Mouse (Mus musculus) adrenal gland, postnatal 36 days (tissue): Measurements from ENCODE around the gene Lgr6. TPM values are rescaled to one million over a fixed set of nuclear protein-coding genes. Genes with fewer than 3 reads are reported as not detected.
A peak's percentile ranks its signal among the peaks of the same experiment; 100 is the strongest.

ENCODE experiments used
- DNase-seq, 2 experiments: peaks; one replicate each; pipeline ENCODE4 v3.0.0; 2021; ENCODE audit warnings: mixed read lengths in 1 of 2
- total RNA-seq, 2 experiments: library from RNA; stranded (reverse); gene quantifications; 2 replicates each; pipeline ENCODE4 v1.2.3; 2021

Lgr6 gene
- total RNA-seq, 2 experiments from 2014 or later = 1.2 to 2.2 TPM

DNA sequence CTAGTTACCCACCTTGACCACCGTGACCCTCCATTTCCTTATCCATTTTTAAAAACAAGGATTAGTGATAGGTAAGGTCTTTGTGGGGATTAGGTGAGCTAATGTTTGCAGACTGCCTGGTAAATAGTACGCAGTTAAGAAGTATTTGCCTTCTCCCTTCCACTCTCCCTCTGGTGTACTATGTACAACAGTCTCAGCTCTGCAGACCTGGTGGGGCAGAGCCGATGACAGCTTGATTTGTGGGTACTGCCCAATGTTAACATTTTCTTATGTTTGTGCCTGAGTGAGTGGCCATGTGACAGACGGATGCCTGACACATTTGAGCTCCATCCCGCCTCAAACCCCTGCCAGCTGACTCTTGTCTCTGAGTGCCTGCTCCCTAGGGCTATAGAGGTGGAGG, 28.6 kb downstream of the Lgr6 start:
- no peak for DNase-seq

DNA sequence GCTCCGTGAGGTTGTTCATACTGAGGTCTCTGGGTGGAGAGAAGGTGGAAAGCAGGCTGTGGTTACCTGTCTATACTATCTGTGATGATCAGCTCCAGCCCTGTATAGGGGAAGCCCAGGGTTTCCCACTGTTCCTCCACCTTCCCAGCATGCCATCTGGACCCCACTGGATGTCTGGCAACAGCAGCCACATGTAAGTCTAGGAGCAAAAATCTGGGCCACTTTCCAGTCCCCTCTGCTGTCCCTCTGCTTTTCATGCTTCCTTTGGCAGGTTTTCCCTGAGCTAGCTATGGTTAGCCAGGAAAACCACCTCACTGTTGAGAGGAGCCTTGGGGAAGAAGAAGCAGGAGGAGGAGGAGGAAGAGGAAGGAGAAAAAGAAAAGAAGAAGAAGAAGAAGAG, 29.8 kb downstream of the Lgr6 start:
- no peak for DNase-seq

DNA sequence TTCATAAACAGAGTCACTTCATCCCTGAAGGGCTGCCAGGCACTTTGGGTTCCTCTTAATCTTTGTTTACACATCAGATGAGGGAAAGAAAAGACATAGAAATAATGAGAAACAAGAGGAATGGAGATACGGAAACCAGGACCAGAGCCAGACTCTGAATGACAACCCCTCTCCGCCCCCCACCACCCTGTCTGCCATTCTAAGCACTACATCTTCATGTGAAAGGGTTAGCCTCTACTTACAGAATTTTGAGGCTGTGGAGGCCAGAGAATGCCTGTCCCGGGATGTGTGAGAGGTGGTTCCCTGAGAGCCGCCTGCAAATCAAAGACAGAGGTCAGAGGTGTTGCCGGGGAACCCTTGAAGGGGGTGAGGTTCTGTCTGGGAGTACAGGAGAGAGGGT, 32.4 kb downstream of the Lgr6 start:
- DNase-seq = no peak

DNA sequence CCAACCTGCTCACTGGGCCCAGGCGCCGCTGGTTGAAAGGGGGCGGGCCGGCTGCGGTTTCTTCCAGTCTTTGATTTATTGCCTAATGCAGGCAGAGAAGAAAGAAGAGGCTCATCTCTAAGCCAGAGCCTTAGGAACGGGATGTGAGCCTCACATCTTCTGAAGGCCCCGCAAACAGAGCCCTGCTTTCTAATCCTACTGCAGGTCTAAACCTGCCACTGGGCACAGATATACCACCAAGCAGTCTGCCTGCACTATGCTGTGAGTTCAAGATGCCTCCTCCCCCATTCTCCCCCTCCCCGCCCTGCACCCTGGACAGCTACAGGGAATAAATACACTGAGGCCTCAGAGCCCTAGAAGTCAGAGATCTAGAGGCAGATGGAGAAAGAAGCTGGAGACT, 35.2 kb downstream of the Lgr6 start:
- peak; percentile 10 to 17 for DNase-seq

DNA sequence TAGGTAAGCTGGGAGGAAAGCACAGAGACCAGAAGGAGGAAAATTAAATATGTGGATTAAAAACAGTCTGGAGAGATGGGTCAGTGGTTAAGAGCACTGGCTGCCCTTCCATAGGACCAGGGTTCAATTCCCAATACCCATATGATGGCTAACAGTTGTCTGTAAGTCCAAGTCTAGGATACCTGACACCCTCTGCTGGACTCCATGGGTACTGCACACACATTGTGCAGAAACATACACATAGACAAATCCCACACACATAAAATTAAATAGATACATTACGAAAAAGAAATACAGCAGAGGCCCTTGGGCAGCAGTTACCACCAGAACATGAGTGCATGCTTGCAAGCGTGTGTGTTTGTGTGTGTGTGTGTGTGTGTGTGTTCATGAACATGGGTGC, 40.6 kb downstream of the Lgr6 start:
- DNase-seq = no peak

DNA sequence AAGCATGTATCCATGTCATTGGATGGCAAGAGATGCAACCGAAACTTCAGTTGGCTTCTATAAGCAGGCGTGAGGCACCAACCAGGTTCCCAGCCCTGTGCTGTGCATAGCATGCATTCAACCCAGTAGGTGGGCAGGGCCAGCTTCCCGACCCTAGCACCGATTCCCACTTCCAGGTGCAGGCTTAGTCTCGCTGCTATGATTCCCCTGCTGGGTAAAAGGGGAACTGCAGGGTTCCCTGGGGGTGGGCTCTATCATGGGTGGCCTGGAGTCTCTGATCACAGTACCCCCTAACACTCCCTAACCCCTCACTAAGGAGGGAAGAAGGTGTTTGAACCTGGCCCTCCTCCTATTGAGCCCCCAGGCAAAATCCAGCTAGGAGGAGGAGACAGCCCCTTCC, 42.1 kb downstream of the Lgr6 start:
- no peak for DNase-seq

DNA sequence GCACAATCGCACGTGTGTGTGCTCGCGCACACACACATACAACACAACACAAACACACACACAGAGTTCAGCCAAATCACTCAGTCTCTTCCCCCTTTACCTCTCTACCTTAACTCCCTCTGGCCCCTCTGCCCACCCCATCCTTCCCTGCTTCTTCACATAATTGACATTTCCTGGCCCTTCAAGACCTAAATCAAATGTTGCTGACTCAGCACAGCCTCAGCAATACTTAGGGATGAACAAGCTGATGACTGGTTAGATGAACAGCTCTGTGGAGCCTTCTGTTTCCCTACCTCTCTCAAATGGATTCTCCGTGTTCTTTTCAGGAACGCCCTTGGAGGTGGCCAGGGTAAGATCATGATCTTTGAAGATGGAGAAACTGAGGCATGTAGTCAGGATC, 43.8 kb downstream of the Lgr6 start:
- no peak for DNase-seq

DNA sequence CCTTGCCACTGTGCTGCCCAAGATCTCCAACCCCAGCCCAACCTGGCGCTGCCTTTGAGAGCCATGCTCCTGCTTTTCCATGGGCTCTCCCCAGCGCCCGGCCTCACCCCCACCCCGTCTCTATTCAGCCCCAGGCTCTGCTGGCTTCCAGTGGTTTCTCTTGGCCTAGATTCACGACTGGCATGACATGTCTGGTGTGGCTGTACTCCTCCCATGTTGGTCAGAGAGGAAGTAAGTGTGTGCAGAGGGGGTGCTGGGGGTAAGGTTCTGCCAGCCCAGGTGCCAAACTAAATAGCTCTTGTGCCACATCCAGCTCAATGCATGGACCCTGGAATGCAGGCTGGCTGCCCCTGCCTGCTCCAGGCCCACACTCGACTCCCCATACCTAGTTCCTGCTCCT, 44.9 kb downstream of the Lgr6 start:
- no peak for DNase-seq

DNA sequence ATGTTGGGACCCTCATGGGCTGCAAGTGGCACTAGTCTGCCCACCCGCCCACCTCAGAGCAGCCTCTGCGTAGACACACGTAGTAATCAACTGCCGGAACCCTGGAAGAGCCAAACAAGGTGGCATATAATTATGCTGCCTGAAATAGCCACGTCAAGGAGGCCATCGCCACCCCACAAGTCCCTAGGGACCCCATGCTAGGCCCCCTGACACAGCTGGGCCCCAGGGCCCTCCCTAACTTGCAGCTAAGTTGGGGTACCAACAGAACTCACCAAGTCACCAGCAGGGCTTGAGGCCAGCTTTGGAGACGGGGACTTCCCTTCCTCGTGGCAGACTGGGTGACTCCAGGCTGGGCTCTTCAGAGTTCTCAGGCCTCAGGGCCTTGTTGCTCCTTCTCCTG, 48.2 kb downstream of the Lgr6 start:
- no peak for DNase-seq

DNA sequence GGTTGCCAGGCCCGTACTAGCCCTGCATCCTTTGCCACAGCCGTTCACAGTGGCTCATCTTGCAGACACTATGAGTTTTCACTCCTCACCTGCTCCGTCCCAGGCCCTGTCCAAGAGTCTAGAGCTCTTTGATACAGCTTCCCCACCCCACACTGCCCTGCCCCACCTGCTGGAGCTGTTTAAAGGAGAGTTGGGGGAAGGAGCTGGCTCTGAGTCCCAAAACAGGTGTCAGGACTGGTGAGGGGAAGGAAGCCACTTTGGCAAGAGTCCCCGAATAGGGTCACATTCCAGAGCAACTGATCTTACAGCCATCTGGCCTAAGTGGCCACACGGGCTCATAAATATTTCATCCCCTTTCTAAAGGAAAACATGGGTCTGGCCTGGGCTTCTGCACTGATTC, 51.0 kb downstream of the Lgr6 start:
- no peak for DNase-seq

DNA sequence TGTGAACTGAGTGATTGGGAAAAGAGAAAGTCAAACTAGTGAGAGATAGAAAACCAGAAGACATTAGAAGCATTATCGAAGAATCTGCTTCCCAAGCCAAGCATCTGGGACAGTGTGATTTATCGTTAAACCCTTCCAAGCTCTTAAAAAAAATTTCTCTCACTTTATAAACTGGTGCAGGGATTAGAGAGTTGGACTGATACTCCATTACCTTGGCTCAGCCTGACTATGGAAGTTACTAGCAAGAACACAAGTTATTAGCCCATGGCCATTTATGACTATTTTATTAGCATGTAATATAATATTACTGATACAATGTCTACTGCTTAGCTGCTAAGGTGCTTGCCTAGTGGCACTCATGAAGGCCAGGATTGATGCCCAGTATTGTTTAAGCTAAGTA, 60.6 kb downstream of the Lgr6 start:
- no peak for DNase-seq

DNA sequence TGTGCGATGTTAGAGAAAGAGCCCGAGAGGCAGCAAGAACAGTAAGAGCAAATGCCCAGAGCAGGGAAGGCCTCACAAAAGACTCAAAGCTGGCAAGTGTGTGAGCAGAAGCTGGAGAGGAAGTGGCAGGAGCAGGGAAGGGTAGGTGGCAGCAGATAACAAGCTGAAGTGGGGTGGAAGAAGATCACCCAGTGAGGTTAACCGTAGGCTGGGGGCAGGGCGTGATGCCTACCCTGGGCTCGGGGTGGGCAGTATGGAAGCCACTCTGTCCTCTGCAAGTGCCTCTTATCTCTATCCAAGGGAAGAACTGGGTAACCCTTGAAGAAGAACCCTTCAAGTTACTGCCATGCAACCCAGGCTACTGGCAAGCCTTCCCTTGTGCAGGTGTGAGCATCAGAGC, 68.8 kb downstream of the Lgr6 start:
- DNase-seq = no peak

DNA sequence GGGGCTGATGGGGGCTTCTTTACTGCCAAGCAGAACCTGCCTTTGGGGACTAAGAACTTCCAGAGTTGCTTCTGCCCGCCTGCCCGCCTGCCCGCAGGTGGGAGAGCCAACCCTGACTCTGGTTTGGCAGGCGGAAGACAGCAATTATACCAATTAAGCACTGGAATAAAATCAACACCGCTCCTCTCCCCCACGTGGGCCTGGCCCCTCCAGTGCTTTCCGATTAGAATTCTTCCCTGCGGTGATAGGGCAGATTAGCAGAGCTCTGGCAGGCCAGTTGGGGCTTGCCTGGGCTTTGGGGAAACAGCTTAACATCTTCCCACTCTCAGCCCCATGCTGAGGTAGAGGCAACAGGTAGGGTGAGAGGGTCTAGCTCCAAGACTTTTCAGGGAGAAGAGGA, 72.4 kb downstream of the Lgr6 start:
- DNase-seq = no peak

DNA sequence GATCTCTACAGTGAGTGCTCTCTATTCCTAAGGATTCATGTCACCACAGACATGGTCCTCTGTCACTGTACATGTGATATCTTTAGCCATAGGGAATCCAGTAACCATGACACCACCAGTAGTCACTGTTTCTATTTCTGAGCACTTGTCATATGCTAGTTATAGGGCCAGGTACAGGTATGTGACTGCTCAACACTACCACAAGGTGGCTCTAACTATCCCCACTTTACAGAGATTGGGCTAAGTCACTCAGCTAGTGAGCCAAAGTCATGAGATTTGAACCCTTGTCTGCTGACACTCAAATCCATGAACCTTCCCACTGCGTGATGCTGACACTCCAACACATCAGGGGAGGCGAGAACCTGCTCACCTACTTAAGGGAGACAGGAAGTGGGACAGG, 75.0 kb downstream of the Lgr6 start:
- DNase-seq = no peak

DNA sequence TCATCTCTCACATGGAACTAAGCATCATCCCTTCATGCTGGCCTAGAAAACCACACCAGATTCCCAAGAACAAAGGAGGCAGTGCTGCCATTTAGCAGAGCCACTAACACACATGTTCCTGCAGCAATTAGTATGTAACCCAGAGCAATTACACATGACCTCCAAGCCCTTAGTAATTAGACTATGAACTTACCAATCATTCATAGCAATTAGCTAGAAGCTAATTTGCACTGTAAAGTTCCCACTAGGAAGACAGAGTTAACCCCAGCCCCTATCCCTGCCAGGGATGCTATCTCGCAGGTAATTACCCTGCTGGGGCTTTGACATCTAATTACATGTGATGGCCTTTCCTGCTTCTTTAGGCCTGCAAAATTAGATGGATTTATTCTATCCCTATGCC, 78.8 kb downstream of the Lgr6 start:
- no peak for DNase-seq

DNA sequence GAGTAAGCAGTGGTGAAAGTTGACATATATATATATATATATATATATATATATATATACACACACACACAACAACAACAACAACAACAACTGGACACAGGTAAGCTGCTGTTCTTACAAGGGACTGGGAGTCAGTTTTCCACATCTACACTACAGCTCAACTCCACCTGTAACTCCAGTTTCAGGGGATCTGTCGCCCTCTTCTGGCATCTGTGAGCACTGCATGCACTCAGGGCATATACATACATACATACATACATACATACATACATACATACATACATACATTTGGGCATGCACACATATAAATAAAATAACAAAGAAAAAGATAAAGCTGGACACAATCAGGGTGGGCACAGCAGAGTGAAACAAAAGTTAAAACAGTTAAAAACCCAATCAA, 81.5 kb downstream of the Lgr6 start:
- DNase-seq = no peak

DNA sequence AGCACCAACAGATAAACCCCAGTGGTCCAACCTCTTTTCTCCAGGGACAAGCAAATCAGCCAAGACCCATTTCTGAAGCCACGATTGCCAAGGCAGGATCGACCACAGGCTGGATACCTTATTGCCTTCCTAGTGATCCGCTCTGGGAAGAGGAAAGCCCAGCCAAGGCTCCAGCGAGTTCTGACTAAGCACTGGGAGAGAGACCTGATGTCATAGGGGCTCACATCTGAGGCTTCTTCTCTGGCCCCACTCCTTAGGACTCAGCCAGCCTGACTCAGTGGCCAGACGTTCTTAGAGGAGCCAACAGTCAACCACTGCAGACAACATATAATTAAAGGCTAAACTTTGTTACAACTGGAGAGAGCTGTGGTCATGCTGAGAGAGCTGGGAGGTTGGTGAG, 83.1 kb downstream of the Lgr6 start:
- DNase-seq = no peak

DNA sequence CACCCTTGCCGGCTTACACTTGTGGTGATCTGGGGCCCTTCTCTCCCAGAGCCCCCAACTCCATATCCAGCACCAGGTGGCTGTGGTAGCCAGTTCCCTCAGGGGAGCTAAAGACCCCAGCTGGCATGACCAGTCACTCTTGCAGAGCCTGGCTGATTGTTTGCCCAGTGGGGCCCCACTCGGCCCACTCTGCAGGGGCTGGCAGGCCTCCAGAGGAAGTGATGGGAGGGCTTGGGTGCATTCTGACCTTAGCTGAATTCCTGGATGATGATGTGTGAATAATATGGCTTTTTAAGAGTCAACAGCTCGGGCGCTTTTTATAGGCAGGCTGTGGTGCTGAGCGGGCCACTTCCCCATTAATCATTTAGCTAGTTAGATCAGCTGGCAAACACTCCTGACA, 84.1 kb downstream of the Lgr6 start:
- DNase-seq = no peak

DNA sequence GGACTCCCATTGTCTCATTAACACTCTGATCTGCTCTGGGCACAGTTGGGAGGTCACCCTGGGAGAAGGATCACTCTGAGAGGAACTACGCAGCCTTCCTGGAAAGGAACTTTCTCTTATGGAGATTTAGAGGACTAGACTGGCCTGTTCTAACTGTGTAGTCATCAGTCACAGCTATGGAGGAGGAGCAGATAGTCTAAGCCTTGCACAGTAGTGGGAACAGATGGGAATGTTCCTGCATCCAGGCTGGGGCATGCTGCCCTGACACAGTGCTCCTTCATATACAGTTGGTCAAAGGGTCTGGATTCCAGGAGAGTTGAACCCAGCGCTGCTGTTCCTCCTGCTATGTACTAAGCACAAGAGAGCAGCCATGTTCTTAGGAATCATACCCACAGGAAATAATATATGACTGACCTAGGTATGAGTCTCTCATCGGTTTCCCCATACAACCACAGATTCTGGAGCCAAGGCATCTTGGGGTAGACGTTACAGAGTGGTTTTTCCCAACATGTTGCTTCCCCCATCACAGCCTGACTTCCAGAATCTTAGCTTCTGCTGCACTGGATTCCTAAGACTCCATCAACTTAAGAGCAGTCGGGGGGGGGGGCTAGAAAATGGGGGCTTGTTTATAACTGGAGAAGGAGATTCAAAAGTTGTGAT, 84.7 kb downstream of the Lgr6 start:
- no peak for DNase-seq

DNA sequence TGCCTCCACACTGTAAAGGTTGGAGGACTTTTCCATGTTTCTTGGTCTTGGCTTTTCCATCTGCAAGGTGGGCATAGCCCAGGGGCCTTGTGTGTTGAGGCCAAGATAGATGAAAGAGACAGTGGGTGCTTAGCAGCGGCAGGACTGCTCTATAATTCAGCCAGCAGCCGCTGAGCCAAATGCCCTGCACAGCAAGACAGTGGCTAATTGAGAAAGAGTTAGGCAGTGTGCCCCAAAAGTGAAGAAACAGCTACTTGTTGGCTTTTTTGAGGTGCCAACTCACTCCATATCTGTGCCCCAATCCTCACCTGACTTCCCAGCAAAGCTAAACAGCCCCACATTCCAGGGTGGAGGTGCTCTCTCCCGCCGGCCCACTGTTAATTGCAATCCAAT, 85.3 kb downstream of the Lgr6 start:
- DNase-seq = peak in 1 of 2 experiments; percentile 35

DNA sequence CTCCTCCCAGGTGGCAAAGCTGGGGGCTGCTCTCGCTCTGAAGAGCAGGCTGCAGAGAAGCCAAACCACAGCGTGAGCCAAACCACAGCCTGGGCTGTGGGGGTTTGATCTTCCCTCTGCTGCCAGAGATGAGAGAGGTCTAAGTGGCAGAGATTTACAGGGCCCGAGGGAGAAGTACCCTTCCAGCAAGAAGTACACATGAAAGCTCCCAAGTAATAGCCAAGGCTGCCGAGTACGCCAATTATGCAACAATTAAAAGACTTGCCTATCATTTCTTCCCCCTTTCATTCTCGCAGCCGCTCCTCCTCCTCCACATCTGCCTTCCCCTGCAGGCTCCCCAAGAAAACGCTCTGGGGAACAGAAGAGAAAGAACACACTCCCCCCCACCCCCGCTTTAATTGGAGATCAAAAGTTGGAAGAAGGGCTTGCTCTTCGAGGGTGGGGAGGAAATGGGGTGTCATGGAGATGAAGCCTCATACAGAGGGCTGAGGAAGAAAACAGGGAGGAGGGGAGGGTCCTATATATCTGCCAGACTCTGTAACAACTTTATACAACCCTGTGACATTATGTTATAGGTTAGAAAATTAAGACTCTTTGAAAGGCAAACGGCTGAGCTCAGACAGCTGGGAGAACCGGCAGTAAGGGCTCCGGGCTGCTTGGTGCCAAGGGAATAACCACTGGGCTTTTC, 85.8 kb downstream of the Lgr6 start:
- peak in 1 of 2 experiments; percentile 29 for DNase-seq

DNA sequence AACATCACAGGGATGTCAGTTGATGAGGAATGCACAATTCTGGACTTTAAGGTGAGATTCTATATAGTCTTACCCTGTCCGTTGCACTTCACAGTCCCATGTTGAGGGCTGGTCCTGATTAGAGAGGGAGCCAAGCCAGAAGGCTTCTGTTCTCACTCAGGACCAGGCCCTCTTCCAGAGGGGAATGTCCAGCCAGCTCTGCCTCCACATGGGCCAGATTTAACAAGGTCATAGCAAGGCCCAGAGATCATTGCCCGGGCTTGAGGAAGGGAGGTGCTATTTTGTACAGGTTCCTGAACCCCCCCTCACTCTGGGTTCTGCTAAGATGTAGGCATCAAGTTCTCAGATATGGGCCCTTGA, 87.4 kb downstream of the Lgr6 start:
- no peak for DNase-seq

DNA sequence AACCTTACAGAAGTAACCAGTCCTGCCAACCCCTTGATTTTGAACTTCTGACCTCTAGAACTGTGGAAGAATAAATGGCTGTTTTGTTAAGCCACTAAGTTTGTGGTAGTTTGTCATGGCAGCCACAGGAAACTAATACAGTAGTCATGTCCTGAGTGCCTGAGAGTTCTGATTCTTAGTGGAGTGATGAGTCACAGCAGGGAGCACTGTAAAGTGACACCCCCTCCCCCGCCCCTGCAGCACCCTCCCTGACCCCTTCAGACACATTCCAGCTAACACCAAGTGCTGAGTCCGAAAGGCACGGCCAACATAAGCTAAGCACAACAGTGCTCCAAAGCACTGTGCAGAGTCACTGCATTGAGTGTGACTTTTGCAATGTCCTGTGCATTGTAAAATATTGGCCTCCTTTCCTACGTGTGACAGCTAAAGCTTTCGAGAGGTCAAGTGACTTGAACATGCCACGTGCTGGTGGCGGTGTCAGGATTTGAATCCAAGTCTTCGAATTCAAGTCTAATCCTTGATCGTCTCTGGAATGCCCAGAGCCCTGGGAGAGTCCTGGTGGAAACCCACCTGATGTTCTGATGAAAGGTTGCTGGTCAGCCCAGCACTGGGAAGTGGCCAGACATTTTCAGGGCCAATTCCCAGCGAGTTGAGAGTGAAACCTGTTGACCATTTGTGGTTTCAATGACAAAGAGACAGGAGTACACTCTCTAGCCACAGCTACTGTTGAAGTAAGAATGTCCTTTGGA, 88.0 kb downstream of the Lgr6 start:
- DNase-seq = no peak

DNA sequence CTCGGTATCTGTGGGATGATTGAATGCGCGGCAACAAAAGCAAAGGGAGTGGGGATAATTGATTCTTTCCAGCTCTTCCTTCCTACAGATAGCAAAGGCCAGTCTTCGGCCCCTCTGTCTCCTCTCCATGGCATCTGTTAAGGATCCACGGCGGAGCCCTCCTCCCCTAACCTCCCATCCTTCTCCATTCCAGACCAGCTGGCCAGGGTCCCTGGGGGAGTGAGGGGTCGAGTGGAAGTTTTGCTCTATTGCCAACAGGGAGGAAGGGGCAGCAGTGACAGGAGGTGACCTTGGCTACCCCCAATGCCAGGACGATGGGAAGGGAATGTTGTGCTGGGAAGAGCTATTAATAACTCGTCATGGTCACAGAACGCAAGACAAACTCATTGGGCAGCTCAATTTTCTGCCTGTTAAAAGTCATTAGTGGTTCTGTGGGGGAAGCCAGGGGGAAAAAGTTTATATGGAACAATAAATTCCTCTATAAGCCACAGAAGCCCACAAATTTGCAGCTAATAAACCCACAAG, 90.1 kb downstream of the Lgr6 start:
- no peak for DNase-seq
